Mouse (Mus musculus) limb, embryonic 11.5 days (tissue): ENCODE data around the gene Vpreb3. TPM values are rescaled to one million over a fixed set of nuclear protein-coding genes. Genes with fewer than 3 reads are reported as not detected.

ENCODE experiments used
- ATAC-seq: fragments of 200-750 bp; cut with Nextera tagmentation; 2 replicates; pipeline ENCODE4 v1.8.0; 2017; ENCODE audit warnings: low read depth; ENCODE audit not compliant: insufficient number of reproducible peaks, low FRiP score, low TSS enrichment
- DNase-seq: peaks from one replicate; pipeline ENCODE4 v3.0.0-alpha.2; 2015; ENCODE audit warnings: low spot score
- H3K27ac ChIP-seq: fragments of 300-500 bp; sonication (generic); replicated peaks from 2 replicates; pipeline ENCODE4 v1.5.1; 2014; ENCODE audit warnings: low read depth, mild to moderate bottlenecking, low read length
- H3K27me3 ChIP-seq: fragments of 300-500 bp; sonication (generic); 2 replicates; pipeline ENCODE4 v1.6.1; 2014; ENCODE audit warnings: mild to moderate bottlenecking, low read length, mixed read lengths; ENCODE audit not compliant: control insufficient read depth, insufficient read depth
- H3K36me3 ChIP-seq: fragments of 300-500 bp; sonication (generic); 2 replicates; pipeline ENCODE4 v1.6.1; 2014; ENCODE audit warnings: mild to moderate bottlenecking, low read length, moderate library complexity, mixed read lengths; ENCODE audit not compliant: control insufficient read depth, insufficient read depth
- H3K4me1 ChIP-seq: fragments of 300-500 bp; sonication (generic); 2 replicates; pipeline ENCODE4 v1.6.1; 2014; ENCODE audit warnings: low read length, mixed read lengths; ENCODE audit not compliant: control insufficient read depth, insufficient read depth
- H3K4me2 ChIP-seq: fragments of 300-500 bp; sonication (generic); 2 replicates; pipeline ENCODE4 v1.6.1; 2014; ENCODE audit warnings: low read depth, mild to moderate bottlenecking, moderate library complexity; ENCODE audit not compliant: severe bottlenecking
- H3K4me3 ChIP-seq: fragments of 300-500 bp; sonication (generic); 2 replicates; pipeline ENCODE4 v1.5.1; 2014; ENCODE audit warnings: low read depth, low read length
- H3K9ac ChIP-seq: fragments of 300-500 bp; sonication (generic); 2 replicates; pipeline ENCODE4 v1.6.1; 2014; ENCODE audit warnings: mild to moderate bottlenecking, low read length
- H3K9me3 ChIP-seq: fragments of 300-500 bp; sonication (generic); 2 replicates; pipeline ENCODE4 v1.6.1; 2016; ENCODE audit warnings: low read length; ENCODE audit not compliant: control insufficient read depth
- WGBS: fragments of 180-500 bp; shearing (Covaris S2); extraction: QIAGEN DNeasy Blood & Tissue Kit; methylation state at CpG from one replicate; pipeline ENCODE4 v1.1.7; 2014; 5-methylcytosine and 5-hydroxymethylcytosine counted together
- polyA plus RNA-seq: library from polyadenylated mRNA; unstranded; fragments of >200 nt; fragmentation: Nextera tagmentation; extraction: Ambion mirVana; gene quantifications from 2 replicates; pipeline ENCODE4 v1.2.1, GENCODE M21; 2014

Gene Vpreb3
- polyA plus RNA-seq, 1 experiment from 2014 or later = 0.60 TPM

GRCm38 (mm10) chr10:75945213-75945612 is 2.4 kb downstream of the Vpreb3 start:
- Histone ChIP-seq H3K27me3 (no peaks in the 10 kb centered on the region), H3K4me3 (no peak overlapping the region), H3K4me2 (no peak overlapping the region), H3K9me3 (no peaks in the 10 kb centered on the region), H3K9ac (no peak overlapping the region), H3K36me3 (no peaks in the 10 kb centered on the region), H3K27ac (no peak overlapping the region), H3K4me1 (no peaks in the 10 kb centered on the region)
- DNase-seq (no peak), ATAC-seq (no peak)
- WGBS = 91% methylated on average over 7 of the region's 7 CpGs

- Histone ChIP-seq H3K27me3 (no peaks in the 10 kb centered on the region), H3K4me1 (peaks cover 3% of the 10 kb centered on the region; the same call in 1 of the 2 replicates), H3K9ac (no peak overlapping the region), H3K9me3 (no peaks in the 10 kb centered on the region), H3K4me3 (no peak overlapping the region), H3K4me2 (no peak overlapping the region), H3K27ac (no peak overlapping the region), H3K36me3 (no peaks in the 10 kb centered on the region)
- 82% methylated on average over 7 of the region's 7 CpGs for WGBS
- ATAC-seq = no peak
- no peak for DNase-seq
These were observed 3.0 kb downstream of the Vpreb3 start for GRCm38 (mm10) chr10:75945896-75946295.

GRCm38 (mm10) chr10:75948079-75948478 is 5.2 kb downstream of the Vpreb3 start:
- H3K27ac ChIP-seq = no peak overlapping the region
- ATAC-seq (no peak), DNase-seq (no peak)
- H3K4me3 ChIP-seq = no peak overlapping the region
- no peaks in the 10 kb centered on the region for H3K27me3 ChIP-seq
- H3K4me2 ChIP-seq = no peak overlapping the region
- H3K9ac ChIP-seq = no peak overlapping the region
- H3K9me3 ChIP-seq = no peaks in the 10 kb centered on the region
- peaks cover 3% of the 10 kb centered on the region; the same call in 1 of the 2 replicates for H3K4me1 ChIP-seq
- WGBS = 85% methylated on average over 5 of the region's 5 CpGs
- no peaks in the 10 kb centered on the region for H3K36me3 ChIP-seq

- Histone ChIP-seq H3K9ac (no peak overlapping the region), H3K9me3 (no peaks in the 10 kb centered on the region), H3K4me1 (peaks cover 3% of the 10 kb centered on the region; the same call in 1 of the 2 replicates), H3K4me2 (no peak overlapping the region), H3K27ac (no peak overlapping the region), H3K36me3 (no peaks in the 10 kb centered on the region), H3K4me3 (no peak overlapping the region), H3K27me3 (no peaks in the 10 kb centered on the region)
- ATAC-seq (no peak), DNase-seq (no peak)
- WGBS = 75% methylated on average over 22 of the region's 22 CpGs
These were observed 6.5 kb downstream of the Vpreb3 start for GRCm38 (mm10) chr10:75949053-75950045.

GRCm38 (mm10) chr10:75950791-75951210 is 7.9 kb downstream of the Vpreb3 start:
- Histone ChIP-seq H3K9ac (peak overlapping the region; percentile 54), H3K4me1 (peaks cover 3% of the 10 kb centered on the region; the same call in 1 of the 2 replicates), H3K4me2 (peak overlapping the region; percentile 76), H3K36me3 (no peaks in the 10 kb centered on the region), H3K9me3 (no peaks in the 10 kb centered on the region), H3K4me3 (peak overlapping the region; percentile 40), H3K27me3 (no peaks in the 10 kb centered on the region), H3K27ac (no peak overlapping the region)
- WGBS = 1% methylated on average over 22 of the region's 23 CpGs
- DNase-seq = peak; percentile 64
- 0 out of 2 replicates have a peak, but pooled peaks have one; percentile 27 for ATAC-seq

- peak; percentile 66 for DNase-seq
- no peaks in the 10 kb centered on the region for H3K36me3 ChIP-seq
- H3K27me3 ChIP-seq = no peaks in the 10 kb centered on the region
- ATAC-seq = 0 out of 2 replicates have a peak, but pooled peaks have one; percentile 24
- H3K4me2 ChIP-seq = peak overlapping the region; percentile 76
- peaks cover 3% of the 10 kb centered on the region; the same call in 1 of the 2 replicates for H3K4me1 ChIP-seq
- H3K4me3 ChIP-seq = peak overlapping the region; percentile 40
- no peak overlapping the region for H3K27ac ChIP-seq
- H3K9ac ChIP-seq = no peak overlapping the region
- no peaks in the 10 kb centered on the region for H3K9me3 ChIP-seq
- WGBS = 5% methylated on average over 13 of the region's 13 CpGs
These were observed 8.7 kb downstream of the Vpreb3 start for GRCm38 (mm10) chr10:75951424-75952050.

- DNase-seq (no peak), ATAC-seq (0 out of 2 replicates have a peak, but pooled peaks have one; percentile 31)
- peaks cover 3% of the 10 kb centered on the region; the same call in 1 of the 2 replicates for H3K4me1 ChIP-seq
- H3K9ac ChIP-seq = no peak within 1 kb of the TSS; the same call in 1 of the 2 replicates
- H3K4me3 ChIP-seq = no peak within 1 kb of the TSS
- no peak within 1 kb of the TSS for H3K27ac ChIP-seq
- H3K9me3 ChIP-seq = no peaks in the 10 kb centered on the region
- H3K36me3 ChIP-seq = no peaks in the 10 kb centered on the region
- H3K27me3 ChIP-seq = no peaks in the 10 kb centered on the region
- 23% methylated on average over 20 of the region's 20 CpGs for WGBS
- H3K4me2 ChIP-seq = peak within 1 kb of the TSS; percentile 22
These were observed 11.5 kb downstream of the Vpreb3 start, which contains the start of gene Gm5134 for GRCm38 (mm10) chr10:75954381-75954811. Gene Gm5134, plus strand, starts transcription at chr10:75954514.

GRCm38 (mm10) chr10:75973846-75974245 is 31.0 kb downstream of the Vpreb3 start:
- no peaks in the 10 kb centered on the region for H3K27me3 ChIP-seq
- no peak overlapping the region for H3K4me3 ChIP-seq
- H3K9ac ChIP-seq = no peak overlapping the region
- no peak for ATAC-seq
- H3K9me3 ChIP-seq = no peaks in the 10 kb centered on the region
- no peaks in the 10 kb centered on the region for H3K4me1 ChIP-seq
- DNase-seq = no peak
- WGBS = 90% methylated on average over 10 of the region's 10 CpGs
- H3K4me2 ChIP-seq = no peak overlapping the region
- H3K27ac ChIP-seq = no peak overlapping the region
- no peaks in the 10 kb centered on the region for H3K36me3 ChIP-seq
